Mouse (Mus musculus): ENCODE data around the gene Faap24. TPM values are rescaled to one million over a fixed set of nuclear protein-coding genes. Genes with fewer than 3 reads are reported as not detected.

The Faap24 gene
- 9.4 and 10.0 TPM in 2 replicates for total RNA-seq (2017)

DNA sequence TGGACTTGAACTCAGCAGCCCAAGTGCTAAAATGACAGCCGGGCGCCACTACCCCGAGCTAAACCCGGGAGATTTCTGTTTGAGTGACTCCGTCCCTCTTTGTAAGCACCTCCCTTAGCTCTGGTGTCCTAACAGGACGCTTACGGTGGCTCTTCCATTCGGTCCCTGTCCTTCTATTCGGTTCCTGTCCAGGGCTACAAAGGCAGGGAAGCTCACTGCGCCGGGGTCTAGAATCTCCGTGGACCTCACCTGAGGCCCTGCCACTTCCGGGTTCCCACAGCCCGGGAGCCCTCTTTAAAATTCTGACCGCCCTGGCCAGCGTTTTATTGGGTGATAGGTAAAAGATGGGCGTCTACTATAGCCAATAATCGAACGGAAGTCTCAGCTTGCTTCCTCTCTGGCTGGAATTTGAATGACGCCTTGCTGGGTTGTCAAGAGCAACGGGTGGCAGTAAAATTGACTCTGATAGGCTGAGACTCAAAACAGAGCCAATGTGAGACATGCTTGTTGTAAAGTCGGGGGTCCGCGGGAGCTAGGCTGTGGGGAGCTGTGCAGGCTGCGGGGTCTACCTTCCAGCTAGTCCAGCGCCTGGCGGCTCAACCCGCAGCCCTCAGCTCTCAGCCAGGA, at the start of gene Faap24, which contains the start of gene Cep89:
Gene Faap24 (minus strand): TSS at position 295 of the 627 bp plus-strand sequence.
Gene Cep89 (plus strand): TSS at position 494 of the 627 bp plus-strand sequence.
- ATAC-seq (replicated peaks in 1 of 2; ENCODE audit: insufficient read depth in 1 of 2, low FRiP score in 2 of 2, low TSS enrichment in 1 of 2, low read depth in 1 of 2, poor library complexity in 2 of 2, severe bottlenecking in 2 of 2): peak; percentile 95

DNA sequence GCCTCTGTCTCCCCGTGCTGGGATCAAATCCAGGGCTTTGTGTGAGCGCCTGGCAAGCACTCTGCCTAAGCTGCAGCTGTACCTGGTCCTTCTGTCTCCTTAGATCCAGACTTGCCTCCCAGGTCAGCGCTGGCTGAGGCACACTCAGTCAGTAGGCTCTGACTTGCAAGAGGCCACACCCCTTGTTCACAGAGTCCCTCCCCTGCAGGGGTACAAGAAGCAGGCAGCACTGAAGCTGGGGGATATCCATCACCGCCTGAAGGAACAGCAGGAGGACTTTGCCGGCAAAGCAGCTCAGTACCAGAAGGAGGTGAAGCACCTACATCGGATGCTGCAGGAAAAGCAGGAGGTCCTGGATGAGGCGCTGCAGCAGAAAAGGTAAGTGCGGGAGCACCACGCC, 38.6 kb upstream of the Faap24 start:
- ATAC-seq (replicated peaks in 1 of 2; ENCODE audit: insufficient read depth in 1 of 2, low FRiP score in 2 of 2, low TSS enrichment in 1 of 2, low read depth in 1 of 2, poor library complexity in 2 of 2, severe bottlenecking in 2 of 2): no peak

DNA sequence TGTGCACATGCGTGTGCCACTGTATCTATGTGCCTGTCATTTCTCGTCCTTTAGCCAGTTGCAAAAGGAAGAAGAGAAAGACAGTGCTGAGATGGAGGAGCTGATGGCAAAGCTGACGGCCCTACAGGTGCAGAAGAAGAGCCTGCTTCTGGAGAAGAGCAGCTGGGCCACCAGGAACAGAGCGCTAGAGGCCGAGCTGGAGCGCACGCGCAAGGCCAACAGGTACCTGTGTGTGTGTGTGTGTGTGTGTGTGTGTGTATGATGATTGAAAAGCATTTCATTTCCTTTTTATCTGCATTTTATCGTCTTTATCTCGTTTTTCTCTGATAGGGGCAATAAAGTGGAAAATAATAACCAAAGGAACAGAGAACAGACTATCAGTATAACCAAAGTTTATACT, 31.5 kb upstream of the Faap24 start:
- ATAC-seq (replicated peaks in 1 of 2; ENCODE audit: insufficient read depth in 1 of 2, low FRiP score in 2 of 2, low TSS enrichment in 1 of 2, low read depth in 1 of 2, poor library complexity in 2 of 2, severe bottlenecking in 2 of 2): no peak

DNA sequence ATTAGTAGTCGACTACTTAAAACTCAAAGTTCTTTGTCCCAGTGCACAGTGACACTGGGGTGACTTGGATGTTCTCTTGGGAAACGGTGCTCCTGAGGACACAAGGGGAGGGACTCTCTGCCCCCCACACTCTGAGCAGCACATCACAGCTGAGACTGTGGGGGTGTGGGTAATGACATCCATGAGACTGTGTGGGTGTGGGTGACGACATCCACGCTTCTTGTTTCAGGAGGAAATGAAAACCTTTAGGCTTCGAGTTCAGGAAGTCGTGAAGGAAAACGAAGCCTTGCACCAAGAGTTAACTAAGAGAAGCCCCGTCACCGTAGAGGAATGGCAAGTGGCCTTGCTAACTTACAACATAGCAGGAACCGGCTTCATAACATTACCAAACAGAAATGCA, 26.4 kb upstream of the Faap24 start:
- peak in 1 of 2 experiments; percentile 29; a peak in 1 of 4 replicates for ATAC-seq (replicated peaks in 1 of 2; ENCODE audit: insufficient read depth in 1 of 2, low FRiP score in 2 of 2, low TSS enrichment in 1 of 2, low read depth in 1 of 2, poor library complexity in 2 of 2, severe bottlenecking in 2 of 2)

DNA sequence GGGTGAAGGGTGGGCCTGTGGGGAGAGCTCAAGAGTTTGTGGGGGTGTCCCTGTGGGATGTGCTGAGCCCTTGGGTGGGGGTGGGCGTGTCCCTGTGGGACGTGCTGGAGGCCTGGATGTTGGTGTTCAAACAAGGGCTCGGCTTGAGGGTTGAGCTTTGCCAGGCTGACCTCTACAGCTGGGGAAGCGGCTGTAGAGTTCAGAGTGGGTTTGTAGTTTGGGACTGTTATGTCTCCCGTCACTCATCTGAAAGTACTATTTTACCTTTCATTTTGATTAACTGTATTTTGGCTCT, 20.0 kb upstream of the Faap24 start:
- ATAC-seq (replicated peaks in 1 of 2; ENCODE audit: insufficient read depth in 1 of 2, low FRiP score in 2 of 2, low TSS enrichment in 1 of 2, low read depth in 1 of 2, poor library complexity in 2 of 2, severe bottlenecking in 2 of 2): no peak

DNA sequence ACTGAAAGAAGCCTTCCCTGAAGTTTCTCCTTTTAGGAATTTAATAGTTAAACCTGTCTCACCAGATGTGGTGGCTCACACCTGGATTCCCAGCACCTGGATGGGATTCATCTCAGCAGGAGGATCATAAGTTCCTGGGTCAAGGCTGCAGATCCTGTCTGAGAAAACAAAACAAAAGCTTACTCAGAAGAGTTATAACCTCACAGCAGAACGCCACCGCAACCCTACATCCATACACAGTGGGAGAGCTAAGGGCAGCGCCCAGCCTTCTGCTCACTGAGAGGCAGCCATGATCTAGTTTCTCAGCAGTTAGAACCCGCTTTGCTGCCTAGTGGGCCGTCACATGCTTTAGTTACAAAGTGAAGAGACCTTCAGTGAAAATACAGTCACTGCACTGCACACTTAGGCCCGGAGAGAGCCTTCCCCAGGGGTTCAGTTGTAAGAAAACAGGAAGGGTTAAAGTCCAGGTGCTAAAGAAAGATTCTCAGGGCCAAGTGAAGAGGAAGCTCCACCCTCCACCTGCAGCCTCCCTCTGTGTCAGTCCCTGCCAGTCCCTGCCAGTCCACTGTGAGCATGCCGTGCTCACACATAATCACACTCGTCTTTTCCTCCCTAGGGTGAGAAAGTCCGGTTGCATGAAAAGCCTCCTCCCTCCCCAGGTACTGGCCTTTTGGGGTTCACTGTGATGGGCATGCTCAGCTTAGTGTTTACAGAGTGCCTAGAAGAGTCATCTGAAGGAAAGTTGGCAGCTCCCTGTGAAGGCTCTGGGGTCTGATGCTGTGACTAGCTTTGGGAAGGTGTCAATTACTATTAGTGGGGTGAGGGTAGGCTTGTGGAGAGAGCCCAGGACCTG, 19.4 kb upstream of the Faap24 start:
- ATAC-seq (replicated peaks in 1 of 2; ENCODE audit: insufficient read depth in 1 of 2, low FRiP score in 2 of 2, low TSS enrichment in 1 of 2, low read depth in 1 of 2, poor library complexity in 2 of 2, severe bottlenecking in 2 of 2): no peak

DNA sequence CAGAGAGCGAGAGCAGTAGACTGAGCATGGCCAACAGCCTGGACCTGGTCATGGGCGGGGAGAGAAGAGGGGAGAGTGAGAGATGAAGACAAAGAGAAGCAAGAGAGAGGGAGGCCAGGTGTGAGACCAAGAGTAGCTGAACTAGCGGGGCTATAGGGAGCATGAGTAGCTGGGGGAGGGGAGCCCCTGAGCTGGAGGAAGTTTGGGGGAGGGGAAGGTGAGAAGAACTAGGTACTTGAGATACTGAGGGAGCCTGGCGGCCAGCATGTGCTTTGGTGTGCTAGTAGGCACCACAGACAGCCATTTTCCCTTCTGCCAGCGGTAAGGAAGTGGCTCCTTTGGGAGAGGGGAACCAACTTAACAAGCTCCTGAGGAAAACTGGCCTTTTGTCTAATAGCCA, 18.6 kb upstream of the Faap24 start:
- ATAC-seq (replicated peaks in 1 of 2; ENCODE audit: insufficient read depth in 1 of 2, low FRiP score in 2 of 2, low TSS enrichment in 1 of 2, low read depth in 1 of 2, poor library complexity in 2 of 2, severe bottlenecking in 2 of 2): no peak

DNA sequence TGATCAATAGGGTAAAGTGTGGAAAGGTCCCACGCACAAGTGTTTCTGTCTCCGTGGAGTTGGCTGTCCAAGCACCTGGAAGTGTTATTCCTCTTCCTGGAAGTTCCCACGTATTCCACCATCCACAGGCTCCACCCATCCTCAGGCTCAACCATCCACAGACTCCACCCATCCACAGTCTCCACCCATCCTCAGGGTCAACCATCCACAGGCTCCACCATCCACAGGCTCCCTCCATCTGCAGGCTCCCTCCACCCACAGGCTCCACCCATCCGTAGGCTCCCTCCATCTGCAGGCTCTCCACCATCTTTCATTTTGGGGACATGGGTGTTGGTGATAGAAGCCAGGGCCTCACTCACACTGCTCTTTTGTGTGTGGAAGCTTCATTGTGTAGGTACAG, 4.5 kb upstream of the Faap24 start:
- no peak for ATAC-seq (replicated peaks in 1 of 2; ENCODE audit: insufficient read depth in 1 of 2, low FRiP score in 2 of 2, low TSS enrichment in 1 of 2, low read depth in 1 of 2, poor library complexity in 2 of 2, severe bottlenecking in 2 of 2)

DNA sequence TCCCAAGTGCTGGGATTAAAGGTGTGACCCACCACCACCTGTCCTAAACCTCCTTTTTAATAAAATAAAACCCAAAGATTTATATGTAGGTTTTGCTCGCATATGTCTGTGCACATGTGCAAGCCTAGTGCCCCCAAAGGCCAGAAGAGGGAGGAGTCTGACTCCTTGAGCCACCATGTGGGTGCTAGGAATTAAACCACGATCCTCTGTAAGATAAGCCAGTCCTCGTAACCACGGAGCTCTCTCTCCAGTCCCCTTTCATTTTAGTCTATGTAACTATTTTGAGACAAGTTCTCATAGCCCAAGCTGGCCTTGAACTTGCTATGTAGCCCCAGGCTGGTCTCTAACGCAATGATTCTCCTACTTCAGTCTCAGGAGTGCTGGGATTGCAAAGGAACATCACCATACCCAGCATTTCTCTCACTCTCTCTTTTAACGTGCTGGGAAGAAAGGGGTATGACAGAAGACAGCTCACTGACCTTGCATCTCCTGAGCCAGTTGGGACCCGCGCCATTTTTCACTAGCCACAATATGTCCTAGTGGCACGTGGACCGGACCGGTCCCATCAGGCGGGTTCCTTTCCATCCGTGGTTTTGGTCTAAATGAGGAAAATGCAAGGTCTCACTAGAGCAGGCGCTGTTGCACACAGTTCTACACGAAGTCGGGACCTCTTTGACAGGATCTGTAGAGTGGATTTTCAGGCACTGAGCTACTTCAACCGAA, 741 bp downstream of the Faap24 start:
- peak in 1 of 2 experiments; percentile 3; a peak in 1 of 4 replicates for ATAC-seq (replicated peaks in 1 of 2; ENCODE audit: insufficient read depth in 1 of 2, low FRiP score in 2 of 2, low TSS enrichment in 1 of 2, low read depth in 1 of 2, poor library complexity in 2 of 2, severe bottlenecking in 2 of 2)

DNA sequence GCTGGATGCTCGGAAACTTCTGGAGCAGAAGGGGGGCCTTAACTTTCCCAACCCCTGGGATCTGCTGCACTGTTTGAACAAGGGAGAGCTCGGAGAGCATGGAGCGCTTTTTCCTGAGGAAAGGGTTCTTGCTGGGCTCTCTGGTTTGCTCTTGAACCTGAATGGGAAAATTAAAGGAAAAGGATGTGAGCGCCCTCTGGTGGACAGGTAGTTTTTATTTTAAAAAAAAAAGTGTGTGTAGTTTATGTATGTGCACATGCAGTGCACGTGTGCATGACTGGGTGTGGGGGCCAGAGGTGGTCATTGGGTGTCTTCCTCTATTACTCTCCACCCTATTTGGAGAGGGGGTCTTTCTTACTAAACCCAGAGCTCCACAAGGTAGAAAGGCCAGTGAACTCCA, 3.7 kb downstream of the Faap24 start:
- ATAC-seq (replicated peaks in 1 of 2; ENCODE audit: insufficient read depth in 1 of 2, low FRiP score in 2 of 2, low TSS enrichment in 1 of 2, low read depth in 1 of 2, poor library complexity in 2 of 2, severe bottlenecking in 2 of 2): no peak

DNA sequence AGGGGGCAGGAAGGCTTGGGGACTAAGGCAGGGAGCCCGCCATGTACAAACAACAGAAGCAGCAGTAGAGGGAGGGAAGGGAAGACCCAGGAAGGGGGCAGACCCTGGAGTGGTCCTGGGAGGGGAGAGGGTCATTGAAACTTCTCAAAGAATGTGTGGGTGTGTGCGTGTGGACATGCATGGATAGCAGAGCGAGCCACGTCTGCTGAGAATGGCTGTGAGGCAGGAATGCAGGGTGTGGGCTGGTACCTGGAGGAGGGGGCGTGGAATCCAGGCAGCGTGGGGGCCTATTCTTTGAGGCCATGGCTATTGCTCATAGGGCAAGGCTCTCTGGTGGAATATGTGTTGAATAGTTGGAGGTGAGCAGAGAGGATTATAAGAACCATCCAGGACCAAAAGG, 7.9 kb downstream of the Faap24 start:
- ATAC-seq (replicated peaks in 1 of 2; ENCODE audit: insufficient read depth in 1 of 2, low FRiP score in 2 of 2, low TSS enrichment in 1 of 2, low read depth in 1 of 2, poor library complexity in 2 of 2, severe bottlenecking in 2 of 2): no peak

DNA sequence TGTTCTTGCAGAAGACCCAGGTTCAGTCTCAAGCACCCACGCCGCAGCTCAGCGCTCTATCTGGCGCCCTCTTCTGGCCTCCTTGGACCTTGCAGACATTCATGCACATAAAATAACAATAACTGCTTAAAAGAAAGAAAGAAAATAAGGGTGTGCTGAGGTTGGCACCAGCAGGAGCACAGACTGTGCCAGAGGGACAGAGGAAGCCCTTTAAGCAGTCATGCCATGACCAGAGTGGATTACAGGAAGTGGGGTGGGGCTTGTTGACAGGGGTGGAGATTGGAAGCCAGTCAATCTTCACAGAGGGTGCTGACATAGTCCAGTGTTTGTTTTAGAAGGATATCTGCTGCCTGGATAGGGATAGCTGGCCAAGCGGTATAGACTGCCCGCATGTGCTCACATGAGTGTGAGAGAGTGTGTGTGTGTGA, 10.1 kb downstream of the Faap24 start:
- ATAC-seq (replicated peaks in 1 of 2; ENCODE audit: insufficient read depth in 1 of 2, low FRiP score in 2 of 2, low TSS enrichment in 1 of 2, low read depth in 1 of 2, poor library complexity in 2 of 2, severe bottlenecking in 2 of 2): peak; percentile 23 to 24; a peak in 1 of 4 replicates

DNA sequence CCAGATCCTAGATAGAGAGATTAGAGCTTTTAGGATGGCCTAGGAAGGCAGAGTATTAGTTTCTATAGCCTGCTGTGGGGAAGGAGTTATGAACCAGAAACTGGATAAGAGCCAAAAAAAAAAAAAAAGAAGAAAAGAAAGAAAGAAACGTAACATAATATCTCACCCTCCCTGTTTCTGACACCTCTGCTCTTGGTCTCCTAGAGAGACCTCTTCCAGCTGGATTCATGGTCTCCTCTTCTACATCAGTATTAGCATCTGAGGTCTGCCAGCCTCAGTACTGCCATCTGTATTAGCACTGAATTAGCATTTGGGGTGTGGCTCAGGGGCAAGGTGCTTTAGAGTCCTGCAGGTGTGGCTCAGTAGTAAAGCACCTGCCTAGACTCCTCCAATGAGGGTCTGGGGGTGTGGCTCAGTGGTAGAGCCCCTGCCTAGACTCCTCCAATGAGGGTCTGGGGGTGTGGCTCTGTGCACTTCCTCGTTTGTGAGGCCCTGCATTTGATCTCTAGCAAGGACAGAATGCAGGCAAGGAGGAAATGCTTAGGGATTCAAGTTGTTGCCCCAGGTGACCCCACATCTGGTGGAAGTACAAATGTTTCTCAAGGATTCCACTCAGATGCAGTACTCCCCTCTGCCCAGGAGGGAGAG, 13.8 kb downstream of the Faap24 start:
- ATAC-seq (replicated peaks in 1 of 2; ENCODE audit: insufficient read depth in 1 of 2, low FRiP score in 2 of 2, low TSS enrichment in 1 of 2, low read depth in 1 of 2, poor library complexity in 2 of 2, severe bottlenecking in 2 of 2): no peak

DNA sequence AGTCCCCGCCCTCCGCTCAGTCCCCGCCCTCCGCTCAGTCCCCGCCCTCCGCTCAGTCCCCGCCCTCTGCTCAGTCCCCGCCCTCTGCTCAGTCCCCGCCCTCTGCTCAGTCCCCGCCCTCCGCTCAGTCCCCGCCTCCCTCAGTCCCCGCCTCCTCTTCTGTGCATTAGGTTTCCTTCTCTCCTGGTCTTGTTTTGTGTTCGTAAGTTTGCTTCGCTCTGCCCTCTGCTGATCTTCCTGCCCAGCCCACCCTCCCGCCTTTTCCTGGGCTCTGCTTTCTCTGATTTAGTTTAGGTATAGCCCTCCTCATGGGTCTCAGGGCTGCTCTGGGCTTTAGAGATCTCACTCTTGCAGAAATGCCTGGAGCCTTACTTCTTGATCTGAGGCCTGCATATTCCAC, 14.8 kb downstream of the Faap24 start:
- ATAC-seq (replicated peaks in 1 of 2; ENCODE audit: insufficient read depth in 1 of 2, low FRiP score in 2 of 2, low TSS enrichment in 1 of 2, low read depth in 1 of 2, poor library complexity in 2 of 2, severe bottlenecking in 2 of 2): no peak

DNA sequence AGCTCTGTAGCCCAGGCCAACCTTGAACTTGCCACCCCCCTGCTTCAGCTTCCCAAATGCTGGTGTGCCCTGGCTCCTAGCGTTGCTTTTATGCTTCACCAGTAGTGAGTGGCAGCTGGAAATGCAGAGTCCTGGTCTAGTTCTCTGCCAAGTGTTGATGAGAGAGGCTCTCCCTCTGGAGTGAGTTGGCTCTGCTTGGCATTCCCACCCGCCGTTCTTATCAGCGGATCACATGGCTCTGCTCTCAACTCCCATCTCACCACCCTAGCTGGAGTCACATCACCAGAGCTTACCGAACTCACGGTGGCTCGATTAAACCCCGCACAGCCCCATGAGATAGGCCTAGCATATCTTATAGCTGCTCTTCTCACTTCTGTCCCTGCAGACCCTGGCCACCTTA, 16.3 kb downstream of the Faap24 start:
- no peak for ATAC-seq (replicated peaks in 1 of 2; ENCODE audit: insufficient read depth in 1 of 2, low FRiP score in 2 of 2, low TSS enrichment in 1 of 2, low read depth in 1 of 2, poor library complexity in 2 of 2, severe bottlenecking in 2 of 2)

DNA sequence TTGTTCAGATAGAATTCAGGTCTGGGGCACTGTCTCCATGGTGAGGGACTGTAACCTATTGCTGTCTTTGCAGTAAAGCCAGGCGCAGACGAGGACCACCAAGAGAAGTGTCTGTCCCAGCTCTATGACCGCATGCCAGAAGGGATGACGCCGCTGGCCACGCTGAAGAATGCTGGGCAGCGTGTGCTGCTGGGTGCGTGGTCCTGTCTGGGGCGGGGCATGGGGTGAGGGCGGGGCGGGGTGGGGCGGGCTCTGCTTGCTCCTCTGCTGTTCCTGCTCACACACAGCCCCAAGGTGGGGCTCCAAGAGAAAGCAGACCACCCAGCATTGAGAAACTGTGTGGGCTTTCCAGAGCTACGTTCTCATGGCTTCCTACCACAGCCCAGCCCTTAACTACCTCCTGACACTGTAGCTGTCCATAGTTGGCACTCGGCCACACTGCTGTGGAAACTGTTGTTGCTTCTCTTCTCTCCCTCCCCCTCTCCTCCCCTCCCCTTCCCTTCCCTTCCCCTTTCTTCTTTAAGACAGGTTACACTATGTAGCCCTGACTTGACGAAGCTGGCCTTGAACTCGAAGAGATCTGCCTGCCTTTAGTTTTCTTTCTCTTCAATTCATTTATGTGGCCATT, 17.0 kb downstream of the Faap24 start:
- peak; percentile 17 to 34; a peak in 2 of 4 replicates for ATAC-seq (replicated peaks in 1 of 2; ENCODE audit: insufficient read depth in 1 of 2, low FRiP score in 2 of 2, low TSS enrichment in 1 of 2, low read depth in 1 of 2, poor library complexity in 2 of 2, severe bottlenecking in 2 of 2)

DNA sequence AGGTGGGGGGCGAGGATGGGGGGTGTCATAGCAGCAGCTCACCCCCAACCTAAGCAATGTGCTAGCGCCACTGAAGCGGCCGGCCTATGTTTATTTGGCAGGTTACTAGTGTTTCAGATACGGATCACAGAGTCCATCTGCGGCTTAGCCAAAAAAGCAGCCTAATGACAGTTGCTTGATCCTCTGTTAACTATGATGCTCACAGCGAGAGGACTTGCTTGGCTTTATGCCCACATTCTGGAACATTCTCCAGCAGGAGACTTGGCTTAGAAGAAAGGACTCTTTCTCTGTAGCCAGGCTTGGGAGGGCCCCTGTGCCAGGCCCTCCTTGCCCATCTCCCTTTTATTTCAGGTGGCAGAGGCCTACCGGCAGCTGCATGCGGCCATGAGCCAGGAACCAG, 20.0 kb downstream of the Faap24 start:
- ATAC-seq (replicated peaks in 1 of 2; ENCODE audit: insufficient read depth in 1 of 2, low FRiP score in 2 of 2, low TSS enrichment in 1 of 2, low read depth in 1 of 2, poor library complexity in 2 of 2, severe bottlenecking in 2 of 2): no peak

Data from hematopoietic stem cell, adult 5-6 weeks (primary cell).